Mouse (Mus musculus): ENCODE measurements around the gene Slc7a3. TPM values are rescaled to one million over a fixed set of nuclear protein-coding genes. Genes with fewer than 3 reads are reported as not detected.
"Not testable (repeated sequence)": the region's sequence is repeated elsewhere in the genome, so short reads cannot be mapped to it uniquely, and the experiment has no call there.

Slc7a3 gene
- 0.48 and 0.71 TPM in 2 replicates for polyA plus RNA-seq (2014; fragmentation: Nextera tagmentation; extraction: Ambion mirVana)

DNA sequence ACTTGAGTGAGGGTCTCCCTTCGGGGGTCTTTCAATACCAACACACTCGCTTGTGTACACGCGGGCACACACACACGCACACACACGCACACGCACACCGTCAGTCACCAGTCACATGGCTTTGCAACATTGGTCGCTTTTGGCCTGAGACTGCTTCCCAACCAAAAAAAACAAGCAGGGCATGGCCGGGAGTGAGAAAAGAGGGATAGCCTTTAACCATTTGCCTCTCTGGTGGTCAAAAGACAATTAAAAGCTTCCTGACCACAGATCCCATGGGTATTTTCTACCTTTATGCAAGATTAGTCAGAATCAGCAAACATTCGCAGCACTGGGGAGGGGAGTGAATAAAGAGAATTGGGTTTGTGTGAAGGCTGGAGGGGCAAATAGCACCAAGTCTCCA is at the start of gene Slc7a3:
Gene Slc7a3, minus strand, starts transcription at position 101 of the 400 bp plus-strand sequence.
- no peak within 1 kb of the TSS for H3K9ac ChIP-seq (ENCODE audit: low read length)
- no peak for ATAC-seq (ENCODE audit: insufficient number of reproducible peaks, low FRiP score, low TSS enrichment, low read depth)

GRCm38 (mm10) chrX:101131992-101132791 is 46.4 kb upstream of the Slc7a3 start:
- 54% methylated on average over 12 of the region's 12 CpGs for WGBS
- Histone ChIP-seq H3K4me2 (ENCODE audit: low read depth, severe bottlenecking) (no peak overlapping the region), H3K27me3 (ENCODE audit: control insufficient read depth, insufficient read depth, low read length) (no peaks in the 10 kb centered on the region), H3K36me3 (ENCODE audit: control insufficient read depth, insufficient read depth, low read length) (no peaks in the 10 kb centered on the region), H3K4me1 (ENCODE audit: control insufficient read depth, insufficient read depth, low read length) (no peaks in the 10 kb centered on the region), H3K9me3 (ENCODE audit: control insufficient read depth, low read length) (no peaks in the 10 kb centered on the region), H3K27ac (replicated peaks; ENCODE audit: low read depth, low read length) (no peak overlapping the region), H3K9ac (ENCODE audit: low read length) (no peak overlapping the region), H3K4me3 (ENCODE audit: low read depth, low read length) (no peak overlapping the region)
- DNase-seq (ENCODE audit: low spot score) (no peak), ATAC-seq (ENCODE audit: insufficient number of reproducible peaks, low FRiP score, low TSS enrichment, low read depth) (no peak)

More for the DNA sequence above, at the start of gene Slc7a3:
- no peak for DNase-seq (ENCODE audit: low spot score)
- Histone ChIP-seq H3K4me3 (ENCODE audit: low read depth, low read length) (peak within 1 kb of the TSS; percentile 20), H3K4me2 (ENCODE audit: low read depth, severe bottlenecking) (peak within 1 kb of the TSS; percentile 54), H3K27me3 (ENCODE audit: control insufficient read depth, insufficient read depth, low read length) (peaks cover 7% of the 10 kb centered on the region; the same call in 1 of the 2 replicates), H3K9me3 (ENCODE audit: control insufficient read depth, low read length) (no peaks in the 10 kb centered on the region), H3K36me3 (ENCODE audit: control insufficient read depth, insufficient read depth, low read length) (no peaks in the 10 kb centered on the region), H3K4me1 (ENCODE audit: control insufficient read depth, insufficient read depth, low read length) (no peaks in the 10 kb centered on the region), H3K27ac (replicated peaks; ENCODE audit: low read depth, low read length) (no peak within 1 kb of the TSS)
- 53% methylated on average over 11 of the region's 11 CpGs for WGBS

DNA sequence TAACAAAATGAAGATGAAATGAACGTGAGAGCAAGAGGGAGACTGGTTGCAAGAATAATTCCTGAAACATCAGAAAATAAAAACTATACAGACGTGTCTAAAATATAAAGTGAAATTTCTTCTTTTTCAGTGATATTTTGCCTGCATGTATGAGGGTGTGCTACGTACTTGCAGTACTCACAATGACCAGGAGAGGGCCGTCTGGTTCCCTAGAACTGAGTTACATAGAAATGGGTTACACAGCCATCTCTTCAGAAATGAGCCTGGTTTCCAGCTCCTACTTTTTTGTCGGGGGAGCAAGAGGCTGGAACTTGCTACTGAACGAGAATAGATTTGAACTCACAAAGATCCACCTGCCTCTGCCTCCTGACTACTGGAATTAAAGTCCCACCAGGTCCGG is 45.2 kb upstream of the Slc7a3 start:
- Histone ChIP-seq H3K4me1 (ENCODE audit: control insufficient read depth, insufficient read depth, low read length) (no peaks in the 10 kb centered on the region), H3K9ac (ENCODE audit: low read length) (no peak overlapping the region), H3K27me3 (ENCODE audit: control insufficient read depth, insufficient read depth, low read length) (no peaks in the 10 kb centered on the region), H3K9me3 (ENCODE audit: control insufficient read depth, low read length) (no peaks in the 10 kb centered on the region), H3K36me3 (ENCODE audit: control insufficient read depth, insufficient read depth, low read length) (no peaks in the 10 kb centered on the region), H3K4me2 (ENCODE audit: low read depth, severe bottlenecking) (no peak overlapping the region), H3K4me3 (ENCODE audit: low read depth, low read length) (no peak overlapping the region), H3K27ac (replicated peaks; ENCODE audit: low read depth, low read length) (no peak overlapping the region)
- peak; percentile 72 for DNase-seq (ENCODE audit: low spot score)
- no peak for ATAC-seq (ENCODE audit: insufficient number of reproducible peaks, low FRiP score, low TSS enrichment, low read depth)
- WGBS: 21% methylated on average over 7 of the region's 7 CpGs

DNA sequence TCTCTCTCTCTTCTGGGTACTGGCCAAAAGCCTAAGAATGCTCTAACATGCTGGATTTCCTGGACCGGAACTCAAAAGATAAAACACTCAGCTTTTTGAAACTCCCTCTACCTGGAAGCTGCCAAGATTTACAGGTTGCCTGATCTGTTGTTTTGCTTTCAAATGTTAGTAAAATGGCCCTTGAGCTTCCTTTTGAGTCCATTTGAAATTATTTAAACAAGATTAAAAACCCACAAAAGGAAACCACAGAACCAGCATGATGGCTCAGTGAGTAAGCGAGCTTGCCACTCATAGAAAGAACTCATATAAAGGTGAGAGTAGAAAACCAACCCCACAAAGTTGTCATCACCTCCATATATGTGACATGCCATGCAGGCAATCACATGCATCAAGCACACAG is 42.7 kb upstream of the Slc7a3 start:
- Histone ChIP-seq H3K27ac (replicated peaks; ENCODE audit: low read depth, low read length) (no peak overlapping the region), H3K27me3 (ENCODE audit: control insufficient read depth, insufficient read depth, low read length) (no peaks in the 10 kb centered on the region), H3K4me1 (ENCODE audit: control insufficient read depth, insufficient read depth, low read length) (no peaks in the 10 kb centered on the region), H3K9ac (ENCODE audit: low read length) (no peak overlapping the region), H3K4me3 (ENCODE audit: low read depth, low read length) (no peak overlapping the region), H3K9me3 (ENCODE audit: control insufficient read depth, low read length) (no peaks in the 10 kb centered on the region), H3K4me2 (ENCODE audit: low read depth, severe bottlenecking) (no peak overlapping the region), H3K36me3 (ENCODE audit: control insufficient read depth, insufficient read depth, low read length) (no peaks in the 10 kb centered on the region)
- no peak for DNase-seq (ENCODE audit: low spot score)
- 93% methylated on average over 2 of the region's 2 CpGs for WGBS
- no peak for ATAC-seq (ENCODE audit: insufficient number of reproducible peaks, low FRiP score, low TSS enrichment, low read depth)

- Histone ChIP-seq H3K27me3 (ENCODE audit: control insufficient read depth, insufficient read depth, low read length) (no peaks in the 10 kb centered on the region), H3K9me3 (ENCODE audit: control insufficient read depth, low read length) (no peaks in the 10 kb centered on the region), H3K36me3 (ENCODE audit: control insufficient read depth, insufficient read depth, low read length) (no peaks in the 10 kb centered on the region), H3K4me3 (ENCODE audit: low read depth, low read length) (no peak overlapping the region), H3K4me2 (ENCODE audit: low read depth, severe bottlenecking) (no peak overlapping the region), H3K9ac (ENCODE audit: low read length) (no peak overlapping the region), H3K4me1 (ENCODE audit: control insufficient read depth, insufficient read depth, low read length) (no peaks in the 10 kb centered on the region), H3K27ac (replicated peaks; ENCODE audit: low read depth, low read length) (no peak overlapping the region)
- 86% methylated on average over 2 of the region's 2 CpGs for WGBS
- no peak for DNase-seq (ENCODE audit: low spot score)
- no peak for ATAC-seq (ENCODE audit: insufficient number of reproducible peaks, low FRiP score, low TSS enrichment, low read depth)
Observed at GRCm38 (mm10) chrX:101126977-101127376, 41.2 kb upstream of the Slc7a3 start.

- no peaks in the 10 kb centered on the region for H3K27me3 ChIP-seq (ENCODE audit: control insufficient read depth, insufficient read depth, low read length)
- H3K4me1 ChIP-seq (ENCODE audit: control insufficient read depth, insufficient read depth, low read length): no peaks in the 10 kb centered on the region
- no peak overlapping the region for H3K4me2 ChIP-seq (ENCODE audit: low read depth, severe bottlenecking)
- H3K9me3 ChIP-seq (ENCODE audit: control insufficient read depth, low read length): no peaks in the 10 kb centered on the region
- H3K4me3 ChIP-seq (ENCODE audit: low read depth, low read length): no peak overlapping the region
- no peak for ATAC-seq (ENCODE audit: insufficient number of reproducible peaks, low FRiP score, low TSS enrichment, low read depth)
- no peak overlapping the region for H3K27ac ChIP-seq (replicated peaks; ENCODE audit: low read depth, low read length)
- no peaks in the 10 kb centered on the region for H3K36me3 ChIP-seq (ENCODE audit: control insufficient read depth, insufficient read depth, low read length)
- H3K9ac ChIP-seq (ENCODE audit: low read length): no peak overlapping the region
- WGBS: 74% methylated on average over 7 of the region's 7 CpGs
- no peak for DNase-seq (ENCODE audit: low spot score)
Observed at GRCm38 (mm10) chrX:101126474-101126955, 40.7 kb upstream of the Slc7a3 start.

DNA sequence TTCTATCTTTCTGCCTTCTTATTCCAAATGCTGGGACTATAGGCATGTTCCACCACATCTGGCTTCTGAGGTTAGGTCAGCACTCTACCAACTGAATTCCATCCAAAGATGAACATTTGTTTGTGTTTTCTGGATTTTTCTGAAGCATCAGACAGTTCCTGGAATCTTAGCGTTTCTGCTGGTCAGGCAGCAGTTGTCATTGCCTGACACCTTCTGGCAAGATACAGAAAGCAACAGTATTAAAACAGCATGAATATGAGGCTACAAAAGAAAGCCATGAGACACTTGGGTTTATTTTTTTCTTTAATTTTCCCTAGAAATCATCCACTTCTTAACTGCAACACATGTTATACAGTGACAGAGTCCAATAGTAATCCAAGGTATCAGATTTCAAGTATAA is 34.7 kb upstream of the Slc7a3 start:
- WGBS: 59% methylated on average over 1 of the region's 1 CpGs
- no peaks in the 10 kb centered on the region for H3K27me3 ChIP-seq (ENCODE audit: control insufficient read depth, insufficient read depth, low read length)
- DNase-seq (ENCODE audit: low spot score) (no peak), ATAC-seq (ENCODE audit: insufficient number of reproducible peaks, low FRiP score, low TSS enrichment, low read depth) (no peak)
- no peak overlapping the region for H3K27ac ChIP-seq (replicated peaks; ENCODE audit: low read depth, low read length)
- no peaks in the 10 kb centered on the region for H3K36me3 ChIP-seq (ENCODE audit: control insufficient read depth, insufficient read depth, low read length)
- H3K4me2 ChIP-seq (ENCODE audit: low read depth, severe bottlenecking): no peak overlapping the region
- no peaks in the 10 kb centered on the region for H3K4me1 ChIP-seq (ENCODE audit: control insufficient read depth, insufficient read depth, low read length)
- H3K9ac ChIP-seq (ENCODE audit: low read length): no peak overlapping the region
- H3K9me3 ChIP-seq (ENCODE audit: control insufficient read depth, low read length): no peaks in the 10 kb centered on the region
- no peak overlapping the region for H3K4me3 ChIP-seq (ENCODE audit: low read depth, low read length)

DNA sequence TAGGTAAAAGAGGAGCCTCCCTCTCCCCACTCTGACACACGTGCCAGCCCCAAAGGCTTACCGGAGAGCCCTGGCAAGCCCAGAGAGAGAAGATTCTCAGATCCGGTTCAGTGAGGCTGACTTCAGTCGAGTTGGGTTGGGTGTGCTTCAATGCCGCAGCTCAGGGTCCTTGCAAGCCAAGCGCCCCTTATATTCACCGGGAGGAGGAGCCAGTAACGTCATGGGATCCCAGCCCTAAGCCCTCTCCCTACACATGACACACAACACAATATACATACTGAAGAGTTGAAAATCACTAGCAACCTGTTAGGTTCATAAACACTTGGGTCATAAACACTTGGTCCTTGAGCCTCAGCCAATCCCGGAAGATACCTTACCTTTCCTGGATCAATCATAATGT is 609 bp downstream of the Slc7a3 start:
- WGBS: 9% methylated on average over 7 of the region's 9 CpGs
- DNase-seq (ENCODE audit: low spot score); H3K4me1 ChIP-seq (ENCODE audit: control insufficient read depth, insufficient read depth, low read length); H3K36me3 ChIP-seq (ENCODE audit: control insufficient read depth, insufficient read depth, low read length); ATAC-seq (ENCODE audit: insufficient number of reproducible peaks, low FRiP score, low TSS enrichment, low read depth); H3K9me3 ChIP-seq (ENCODE audit: control insufficient read depth, low read length); H3K27ac ChIP-seq (replicated peaks; ENCODE audit: low read depth, low read length); H3K9ac ChIP-seq (ENCODE audit: low read length); H3K27me3 ChIP-seq (ENCODE audit: control insufficient read depth, insufficient read depth, low read length): not testable (repeated sequence)
- Histone ChIP-seq H3K4me2 (ENCODE audit: low read depth, severe bottlenecking) (peak overlapping the region; percentile 54), H3K4me3 (ENCODE audit: low read depth, low read length) (peak overlapping the region; percentile 20)

Data from limb, embryonic 11.5 days (tissue).